In the genomic region with DNA sequence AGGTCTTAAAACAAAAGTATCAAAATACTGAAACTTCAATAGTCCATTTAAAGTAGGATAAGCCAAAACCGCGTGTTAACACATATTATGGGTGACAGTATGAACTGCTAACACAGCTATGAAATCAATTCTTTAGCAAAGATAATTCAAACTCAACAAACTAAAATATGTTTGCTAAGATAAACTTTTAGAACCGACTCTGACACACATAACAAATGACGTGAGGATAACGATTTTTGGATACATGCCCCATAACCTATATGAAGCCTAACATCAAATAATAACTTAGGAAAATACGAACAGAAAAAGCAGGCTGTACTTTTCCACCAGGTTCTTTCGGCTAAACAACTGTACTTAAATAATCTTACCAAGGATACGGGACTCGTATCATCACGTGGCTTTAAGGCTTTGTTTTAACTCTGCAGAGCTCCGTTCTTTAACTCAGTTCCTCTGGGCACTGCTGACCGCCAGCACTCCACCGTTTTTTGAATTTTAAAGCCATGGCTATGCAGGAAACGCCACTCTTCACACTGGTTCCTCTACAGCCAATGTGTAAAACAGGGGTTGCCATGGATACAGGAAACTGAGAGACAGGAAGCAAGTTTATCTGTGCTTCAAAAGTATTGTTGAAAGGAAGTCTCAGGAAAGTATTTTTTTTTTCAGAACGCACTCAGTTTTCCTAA, we compare ENCODE assay signal across 8 mouse cellular contexts.
DNase-seq lines count a peak whose midpoint lies in the region; ATAC-seq lines count a peak whose summit lies in the region.

No protein-coding gene starts in this region.

- no peak for ATAC-seq in forebrain, embryonic 14.5 days
- peak; percentile 99 for ATAC-seq in CD4-positive, CD25-positive, alpha-beta regulatory T cell, adult 4 months
- ATAC-seq in embryonic facial prominence, embryonic 14.5 days (ENCODE audit: low read depth): peak; percentile 57; the same call in 1 of the 2 replicates

- peak; percentile 35 for DNase-seq in forebrain, embryonic 14.5 days (ENCODE audit: low spot score)
- no peak for DNase-seq in forebrain, embryonic 10.5 days (ENCODE audit: extremely low spot score, low spot score)
- DNase-seq in embryonic facial prominence, embryonic 14.5 days (ENCODE audit: low spot score): peak; percentile 77
- peak; percentile 49 for DNase-seq in kidney, adult 11 months
- DNase-seq in lung, postnatal 14 days: peak; percentile 26
- peak; percentile 84 for DNase-seq in thymus, postnatal 0 days (ENCODE audit: low spot score)
- DNase-seq in right cerebral cortex, postnatal 36 days (ENCODE audit: low spot score in 2 of 2): no peak

- no peaks in the 10 kb centered on the region for H3K27me3 ChIP-seq in forebrain, embryonic 14.5 days (replicated peaks; ENCODE audit: control insufficient read depth, insufficient read depth, low read length)
- no peaks in the 10 kb centered on the region for H3K27me3 ChIP-seq in forebrain, embryonic 10.5 days (ENCODE audit: poor library complexity, severe bottlenecking)
- no peaks in the 10 kb centered on the region for H3K27me3 ChIP-seq in embryonic facial prominence, embryonic 14.5 days (replicated peaks; ENCODE audit: control insufficient read depth, insufficient read depth, low read length)

- 84% methylated on average over 15 of the region's 15 CpGs for WGBS in forebrain, embryonic 14.5 days
- WGBS in forebrain, embryonic 10.5 days: 88% methylated on average over 15 of the region's 15 CpGs
- WGBS in embryonic facial prominence, embryonic 14.5 days: 63% methylated on average over 15 of the region's 15 CpGs

- no peak overlapping the region for H3K9ac ChIP-seq in forebrain, embryonic 14.5 days (ENCODE audit: low read length)
- H3K9ac ChIP-seq in embryonic facial prominence, embryonic 14.5 days (ENCODE audit: low read depth, low read length): no peak overlapping the region

- H3K4me1 ChIP-seq in forebrain, embryonic 14.5 days (ENCODE audit: control insufficient read depth, insufficient read depth, low read length): no peaks in the 10 kb centered on the region
- no peaks in the 10 kb centered on the region for H3K4me1 ChIP-seq in forebrain, embryonic 10.5 days
- H3K4me1 ChIP-seq in embryonic facial prominence, embryonic 14.5 days (ENCODE audit: control insufficient read depth, insufficient read depth, low read length): no peaks in the 10 kb centered on the region

- no peak overlapping the region for H3K27ac ChIP-seq in forebrain, embryonic 14.5 days (ENCODE audit: low read depth, low read length)
- H3K27ac ChIP-seq in forebrain, embryonic 10.5 days: no peak overlapping the region
- no peak overlapping the region for H3K27ac ChIP-seq in embryonic facial prominence, embryonic 14.5 days (replicated peaks; ENCODE audit: low read depth, low read length)

- peaks cover 6% of the 10 kb centered on the region; the same call in 1 of the 2 replicates for H3K36me3 ChIP-seq in forebrain, embryonic 14.5 days (ENCODE audit: control insufficient read depth, insufficient read depth, low read length)
- peaks cover 49% of the 10 kb centered on the region for H3K36me3 ChIP-seq in forebrain, embryonic 10.5 days (replicated peaks)
- H3K36me3 ChIP-seq in embryonic facial prominence, embryonic 14.5 days (ENCODE audit: control insufficient read depth, insufficient read depth, low read length): peaks cover 11% of the 10 kb centered on the region

- no peak overlapping the region for H3K4me2 ChIP-seq in forebrain, embryonic 14.5 days (ENCODE audit: low read length)
- H3K4me2 ChIP-seq in embryonic facial prominence, embryonic 14.5 days (ENCODE audit: low read depth, low read length): no peak overlapping the region

- H3K4me3 ChIP-seq in forebrain, embryonic 14.5 days (ENCODE audit: low read depth, low read length): no peak overlapping the region
- no peak overlapping the region for H3K4me3 ChIP-seq in forebrain, embryonic 10.5 days
- H3K4me3 ChIP-seq in embryonic facial prominence, embryonic 14.5 days (ENCODE audit: low read depth, low read length): 0 out of 2 replicates have a peak overlapping the region, but pooled peaks have one; percentile 0

- H3K9me3 ChIP-seq in forebrain, embryonic 14.5 days (replicated peaks; ENCODE audit: control insufficient read depth, low read length): no peaks in the 10 kb centered on the region
- no peaks in the 10 kb centered on the region for H3K9me3 ChIP-seq in forebrain, embryonic 10.5 days
- H3K9me3 ChIP-seq in embryonic facial prominence, embryonic 14.5 days (ENCODE audit: control insufficient read depth, low read length): no peaks in the 10 kb centered on the region

Comparison
In these comparisons a context has a peak if more than half of its experiments do, and no peak if none do; other contexts are left out.
1. DNase-seq: peak in forebrain, embryonic 14.5 days (single experiment), embryonic facial prominence, embryonic 14.5 days (single experiment), kidney, adult 11 months (single experiment), lung, postnatal 14 days (single experiment) and thymus, postnatal 0 days (single experiment); none in forebrain, embryonic 10.5 days (single experiment) and right cerebral cortex, postnatal 36 days (0 of 2).